ENCODE assay signal across 8 mouse cellular contexts in genomic region chr3:122365326-122365725, GRCm38 (mm10).
DNase-seq lines count a peak whose midpoint lies in the region; ATAC-seq lines count a peak whose summit lies in the region.

No protein-coding gene starts in this region.

- H3K9me3 ChIP-seq in heart, embryonic 12.5 days (replicated peaks) = no peaks in the 10 kb centered on the region
- H3K9me3 ChIP-seq in neural tube, embryonic 11.5 days (ENCODE audit: control insufficient read depth, low read length) = no peaks in the 10 kb centered on the region

- peak overlapping the region; percentile 75 for H3K27ac ChIP-seq in heart, embryonic 12.5 days (ENCODE audit: poor library complexity, severe bottlenecking)
- peak overlapping the region; percentile 20; the same call in 1 of the 2 replicates for H3K27ac ChIP-seq in neural tube, embryonic 11.5 days (ENCODE audit: low read depth, low read length)

- DNase-seq in adipocyte (ENCODE audit: low spot score) = peak; percentile 98
- DNase-seq in embryo, embryonic 10.5 days (ENCODE audit: low spot score) = peak; percentile 73
- DNase-seq in kidney, postnatal 4 days = peak; percentile 37 to 64
- no peak for DNase-seq in neural tube, embryonic 11.5 days (ENCODE audit: low spot score)
- DNase-seq in thymus, adult 18-20 months = no peak
- DNase-seq in left cerebral cortex, postnatal 4 days = no peak
- DNase-seq in spleen, adult 12 weeks (ENCODE audit: low spot score) = no peak

- no peaks in the 10 kb centered on the region for H3K36me3 ChIP-seq in heart, embryonic 12.5 days
- no peaks in the 10 kb centered on the region for H3K36me3 ChIP-seq in neural tube, embryonic 11.5 days (ENCODE audit: control insufficient read depth, insufficient read depth, low read length)

- ATAC-seq in heart, embryonic 12.5 days (ENCODE audit: insufficient number of reproducible peaks, low FRiP score) = no peak
- ATAC-seq in neural tube, embryonic 11.5 days (ENCODE audit: insufficient read depth, low FRiP score, low TSS enrichment) = peak; percentile 71

- intact Hi-C loops in left cerebral cortex, postnatal 4 days (cut with DNase I) = no loop called here

- no peak overlapping the region for H3K4me3 ChIP-seq in heart, embryonic 12.5 days
- H3K4me3 ChIP-seq in neural tube, embryonic 11.5 days (ENCODE audit: low read depth, low read length) = no peak overlapping the region

- H3K9ac ChIP-seq in heart, embryonic 12.5 days = no peak overlapping the region; the same call in 1 of the 2 replicates
- H3K9ac ChIP-seq in neural tube, embryonic 11.5 days (ENCODE audit: low read length) = peak overlapping the region; percentile 24; the same call in 1 of the 2 replicates

- peaks cover 27% of the 10 kb centered on the region for H3K4me1 ChIP-seq in heart, embryonic 12.5 days (replicated peaks)
- peaks cover 12% of the 10 kb centered on the region for H3K4me1 ChIP-seq in neural tube, embryonic 11.5 days (ENCODE audit: control insufficient read depth, insufficient read depth, low read length)

- 11% methylated on average over 3 of the region's 3 CpGs for WGBS in heart, embryonic 12.5 days
- 9% methylated on average over 3 of the region's 3 CpGs for WGBS in neural tube, embryonic 11.5 days

- H3K4me2 ChIP-seq in heart, embryonic 12.5 days = peak overlapping the region; percentile 39
- H3K4me2 ChIP-seq in neural tube, embryonic 11.5 days (ENCODE audit: low read depth) = no peak overlapping the region

- no peaks in the 10 kb centered on the region for H3K27me3 ChIP-seq in heart, embryonic 12.5 days (replicated peaks)
- no peaks in the 10 kb centered on the region for H3K27me3 ChIP-seq in neural tube, embryonic 11.5 days (ENCODE audit: control insufficient read depth, insufficient read depth, low read length)

Comparison
In these comparisons a context has a peak if more than half of its experiments do, and no peak if none do; other contexts are left out.
1. DNase-seq: peak in adipocyte (single experiment), embryo, embryonic 10.5 days (single experiment) and kidney, postnatal 4 days (2 of 2); none in neural tube, embryonic 11.5 days (single experiment), thymus, adult 18-20 months (0 of 2), left cerebral cortex, postnatal 4 days (single experiment) and spleen, adult 12 weeks (single experiment).